Mouse (Mus musculus): ENCODE measurements around the gene Nlgn1.

- TF ChIP-seq CTCF (IDR thresholded peaks at IDR 0.05; ENCODE audit: low read depth, low read length) (no peak), POLR2A (IDR thresholded peaks at IDR 0.05; ENCODE audit: insufficient read depth, low read length) (no peak)
These were observed 61.1 kb downstream of the Nlgn1 start for GRCm38 (mm10) chr3:26270894-26271795.

Data from ES-Bruce4 (cell line).